Mouse (Mus musculus) cerebellum, postnatal 10 days (tissue): ENCODE results near the gene Kcnh6.
"Not testable (repeated sequence)": the region's sequence is repeated elsewhere in the genome, so short reads cannot be mapped to it uniquely, and the experiment has no call there.

Experiments
- DNase-seq, 2 experiments: peaks; one replicate each; pipeline ENCODE4 v3.0.0; 2021; ENCODE audit warnings: mixed read lengths in 2 of 2

Kcnh6 gene

DNA sequence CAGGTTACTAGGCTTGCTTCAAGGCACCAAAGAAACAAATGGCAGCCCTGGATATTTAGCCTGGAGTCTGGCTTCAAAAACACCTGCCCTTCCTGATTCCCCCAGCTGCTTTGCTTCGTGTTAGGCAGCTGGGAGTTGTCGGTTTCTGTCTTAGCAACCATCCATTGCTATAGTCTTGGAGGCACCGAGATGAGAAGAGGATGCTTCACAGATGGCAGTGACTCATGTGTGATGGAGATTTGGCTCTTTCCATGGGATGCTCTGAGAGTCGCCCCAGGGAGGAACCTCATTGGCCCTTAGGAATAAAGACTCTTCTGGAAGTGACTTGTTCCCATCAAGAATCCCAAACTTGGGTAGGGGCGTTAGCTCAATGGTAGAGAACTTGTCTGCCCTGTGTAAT, 8.5 kb downstream of the Kcnh6 start:
- no peak for DNase-seq

GRCm38 (mm10) chr11:106020051-106020763, 12.3 kb downstream of the Kcnh6 start:
- peak; percentile 58 to 63 for DNase-seq

GRCm38 (mm10) chr11:106025774-106026173, 17.9 kb downstream of the Kcnh6 start:
- no peak for DNase-seq

DNA sequence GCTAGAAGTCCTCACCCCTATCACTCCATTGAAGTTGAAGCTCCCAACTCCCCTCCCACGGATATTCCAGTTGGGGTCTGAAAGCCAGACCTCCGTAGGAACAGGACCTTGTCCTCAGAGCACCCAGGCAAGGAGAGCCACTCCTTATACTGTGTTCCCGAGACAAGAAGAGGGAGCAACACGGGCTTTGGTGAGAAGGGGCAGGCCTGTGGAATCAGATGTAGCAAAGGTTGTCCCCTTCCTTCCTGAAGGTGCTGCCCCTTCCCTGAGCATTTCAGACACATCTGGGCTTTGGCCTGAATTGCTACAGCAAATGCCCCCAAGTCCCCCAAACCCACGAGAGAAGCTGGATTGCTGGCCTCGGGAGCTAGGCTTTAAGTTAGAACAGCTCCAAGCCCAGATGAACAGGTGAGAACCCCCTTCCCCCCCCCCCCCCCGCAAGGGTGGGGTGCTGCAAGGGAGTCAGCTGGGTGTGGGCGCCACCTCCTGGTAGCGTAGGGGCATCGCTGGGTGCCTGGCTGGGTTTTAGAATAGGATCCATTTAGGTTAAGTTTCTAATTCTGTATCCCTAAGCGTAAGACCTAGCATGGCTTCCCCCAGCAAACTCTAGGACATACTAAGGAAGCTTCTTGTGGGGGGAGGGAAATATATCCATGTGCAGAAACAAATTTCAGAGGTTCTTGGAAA, 18.7 kb downstream of the Kcnh6 start:
- DNase-seq, result peak; percentile 81 to 85

GRCm38 (mm10) chr11:106027607-106028006, 19.7 kb downstream of the Kcnh6 start:
- DNase-seq, result no peak

GRCm38 (mm10) chr11:106032074-106032473, 24.1 kb downstream of the Kcnh6 start:
- DNase-seq, result not testable (repeated sequence)

- no peak for DNase-seq
Measured at GRCm38 (mm10) chr11:106033491-106033919, 25.6 kb downstream of the Kcnh6 start.

DNA sequence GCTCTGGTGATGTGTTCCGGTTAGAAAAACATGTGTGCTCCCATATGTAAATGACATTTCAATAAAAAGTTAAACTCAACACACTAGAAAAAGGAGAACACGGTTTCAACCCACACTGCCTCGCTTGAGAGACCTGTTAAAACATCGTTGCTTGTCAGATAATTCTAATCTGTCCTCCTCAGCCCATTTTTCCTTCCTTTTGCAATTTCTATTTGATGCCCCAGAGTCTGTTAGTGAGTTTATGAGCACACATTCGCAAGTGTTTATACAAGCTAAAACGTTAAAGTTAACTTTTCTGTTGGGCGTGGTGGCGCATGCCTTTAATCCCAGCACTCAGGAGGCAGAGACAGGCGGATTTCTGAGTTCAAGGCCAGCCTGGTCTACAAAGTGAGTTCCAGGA, 27.1 kb downstream of the Kcnh6 start:
- DNase-seq, result no peak

DNA sequence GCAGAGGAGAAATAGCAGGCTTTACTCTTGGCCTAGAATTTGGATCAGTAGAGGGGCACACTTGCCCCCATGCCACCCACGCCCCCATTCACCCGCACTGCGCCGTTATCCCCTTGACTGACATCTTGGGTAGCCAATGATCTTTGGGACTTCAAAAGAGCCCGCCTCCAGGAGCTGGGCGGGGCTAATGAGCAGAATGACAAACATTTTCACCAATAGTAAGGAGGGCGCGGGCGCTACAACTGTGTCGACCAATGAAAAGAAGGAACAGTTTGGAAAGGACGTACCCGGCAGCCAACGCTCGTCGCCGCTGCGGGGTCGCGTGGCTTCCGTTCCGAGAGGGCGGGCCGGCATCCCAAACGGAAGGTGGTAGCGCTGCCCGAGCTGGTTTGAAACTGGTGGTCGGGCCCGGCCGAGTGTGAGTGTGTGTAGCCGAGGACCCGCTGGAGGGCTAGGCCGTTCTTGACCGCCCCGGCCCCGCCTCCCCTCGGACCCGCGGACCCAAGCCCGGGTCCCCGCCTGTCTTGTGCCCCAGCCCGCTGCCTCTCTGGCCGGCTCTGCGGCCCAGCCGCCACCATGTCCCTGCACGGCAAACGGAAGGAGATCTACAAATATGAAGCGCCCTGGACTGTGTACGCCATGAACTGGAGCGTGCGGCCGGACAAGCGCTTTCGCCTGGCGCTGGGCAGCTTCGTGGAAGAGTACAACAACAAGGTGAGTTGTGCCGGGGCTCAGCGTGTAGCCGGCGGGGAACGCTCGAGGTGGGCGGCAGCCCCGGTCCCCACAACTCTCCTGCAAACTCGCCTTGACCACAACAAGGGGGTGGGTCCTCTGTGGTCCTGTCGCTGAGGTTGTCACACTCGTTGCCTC, 28.9 kb downstream of the Kcnh6 start, which contains the start of gene Dcaf7:
Dcaf7 (plus strand) TSS at position 325 of the 870 bp plus-strand sequence.
- peak; percentile 97 to 98 for DNase-seq

GRCm38 (mm10) chr11:106037418-106037751, 29.5 kb downstream of the Kcnh6 start:
- DNase-seq, result peak; percentile 93 to 94

GRCm38 (mm10) chr11:106044349-106044748, 36.4 kb downstream of the Kcnh6 start:
- DNase-seq, result no peak

GRCm38 (mm10) chr11:106045256-106045655, 37.3 kb downstream of the Kcnh6 start:
- no peak for DNase-seq

- DNase-seq, result no peak
Measured at GRCm38 (mm10) chr11:106045780-106046179, 37.9 kb downstream of the Kcnh6 start.

GRCm38 (mm10) chr11:106046584-106046983, 38.7 kb downstream of the Kcnh6 start:
- no peak for DNase-seq

DNA sequence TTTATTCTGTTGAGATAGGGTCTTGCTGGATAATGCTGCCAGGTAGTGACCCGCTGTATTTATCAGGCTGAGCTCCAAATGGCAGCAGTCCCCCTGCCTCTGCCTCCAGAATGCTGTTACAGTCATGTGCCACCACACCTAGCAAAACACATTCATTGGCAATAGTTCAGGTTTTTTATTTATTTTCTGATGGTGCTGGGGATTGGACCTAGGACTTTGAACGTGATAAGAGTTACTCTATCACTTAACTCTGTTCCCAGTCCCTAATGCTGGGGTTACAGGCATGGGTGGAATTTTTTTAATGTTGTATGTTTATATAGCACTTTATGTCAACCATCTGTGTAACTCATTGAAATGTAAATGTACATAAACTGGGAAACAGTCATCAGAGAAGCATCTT, 46.0 kb downstream of the Kcnh6 start:
- no peak for DNase-seq

- DNase-seq, result no peak
Measured at GRCm38 (mm10) chr11:106054600-106054999, 46.7 kb downstream of the Kcnh6 start.

GRCm38 (mm10) chr11:106055341-106055740, 47.4 kb downstream of the Kcnh6 start:
- no peak for DNase-seq

GRCm38 (mm10) chr11:106056819-106057491, 49.0 kb downstream of the Kcnh6 start:
- no peak for DNase-seq

- DNase-seq, result no peak
Measured at GRCm38 (mm10) chr11:106058020-106058419, 50.1 kb downstream of the Kcnh6 start.

DNA sequence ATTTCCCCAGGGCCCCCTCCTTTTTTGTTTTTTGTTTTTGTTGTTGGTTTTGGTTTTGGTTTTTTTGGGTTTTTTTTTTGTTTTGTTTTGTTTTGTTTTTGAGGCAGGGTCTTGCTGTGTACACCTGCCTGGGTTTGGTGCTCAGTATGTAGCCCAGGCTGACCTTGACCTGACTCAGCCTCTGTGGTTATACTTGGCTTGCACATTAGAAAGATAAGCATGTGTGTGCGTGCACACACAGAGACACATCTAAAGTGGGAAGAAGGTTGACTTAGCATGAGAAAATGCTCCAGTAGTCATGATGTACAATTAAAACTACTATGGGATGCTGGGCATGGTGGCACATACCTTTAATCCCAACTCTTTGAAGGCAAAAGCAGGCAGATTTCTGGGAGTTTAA, 52.6 kb downstream of the Kcnh6 start:
- DNase-seq, result no peak

GRCm38 (mm10) chr11:106061311-106061710, 53.4 kb downstream of the Kcnh6 start:
- DNase-seq, result no peak

DNA sequence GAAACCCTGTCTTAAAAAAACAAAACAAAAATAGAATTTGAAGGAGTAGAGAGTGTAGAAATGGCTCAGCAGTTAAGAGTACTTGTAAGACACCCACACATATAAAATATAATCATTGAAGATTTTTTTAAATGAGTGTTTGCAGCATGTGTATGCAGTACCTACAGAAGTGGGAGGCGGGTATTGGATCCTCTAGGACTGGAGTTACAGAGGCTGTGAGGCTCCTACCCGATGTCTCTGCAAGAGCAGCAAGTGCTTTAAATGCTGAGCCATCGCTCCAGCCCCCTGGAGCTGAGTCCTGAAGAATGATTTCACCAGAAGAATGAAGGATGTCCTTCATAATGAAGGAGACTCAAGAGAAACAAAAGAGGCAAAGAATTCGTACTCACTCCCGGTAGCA, 55.8 kb downstream of the Kcnh6 start:
- no peak for DNase-seq
